Mouse (Mus musculus): Measurements from ENCODE around the gene Tie1. TPM values are rescaled to one million over a fixed set of nuclear protein-coding genes. Genes with fewer than 3 reads are reported as not detected.

Gene Tie1
- polyA plus RNA-seq, 1 experiment from 2014 or later = 69.4 TPM

Other genes starting within 250 kb of the Tie1 start
- gene Ptprf, start 198.7 kb downstream of the Tie1 start, polyA plus RNA-seq (2016; fragmentation: Nextera tagmentation; extraction: Ambion mirVana) = 38.1 and 43.5 TPM in 2 replicates
- gene Szt2, start 80.8 kb downstream of the Tie1 start, polyA plus RNA-seq (2016; fragmentation: Nextera tagmentation; extraction: Ambion mirVana) = 6.7 and 8.5 TPM in 2 replicates
- gene Med8, start 80.7 kb downstream of the Tie1 start, polyA plus RNA-seq (2016; fragmentation: Nextera tagmentation; extraction: Ambion mirVana) = 79.7 and 81.3 TPM in 2 replicates
- gene Elovl1, start 62.0 kb downstream of the Tie1 start, polyA plus RNA-seq (2016; fragmentation: Nextera tagmentation; extraction: Ambion mirVana) = 52.2 and 57.1 TPM in 2 replicates
- gene Cdc20, start 52.7 kb downstream of the Tie1 start, polyA plus RNA-seq (2016; fragmentation: Nextera tagmentation; extraction: Ambion mirVana) = 157 and 163 TPM in 2 replicates
- gene Mpl, start 32.5 kb downstream of the Tie1 start, polyA plus RNA-seq (2016; fragmentation: Nextera tagmentation; extraction: Ambion mirVana) = 2.9 and 3.9 TPM in 2 replicates
- gene 2610528J11Rik, start 36.9 kb upstream of the Tie1 start, polyA plus RNA-seq (2016; fragmentation: Nextera tagmentation; extraction: Ambion mirVana) = 0.27 and 0.31 TPM in 2 replicates
- gene Tmem125, start 54.0 kb upstream of the Tie1 start, polyA plus RNA-seq (2016; fragmentation: Nextera tagmentation; extraction: Ambion mirVana) = 0.18 and 0.23 TPM in 2 replicates
- gene Cfap57, start 130.7 kb upstream of the Tie1 start, polyA plus RNA-seq (2016; fragmentation: Nextera tagmentation; extraction: Ambion mirVana) = 0.76 and 0.80 TPM in 2 replicates
- gene Ebna1bp2, start 130.7 kb upstream of the Tie1 start, polyA plus RNA-seq (2016; fragmentation: Nextera tagmentation; extraction: Ambion mirVana) = 96.7 and 103 TPM in 2 replicates
- gene Olfr62, start 168.9 kb upstream of the Tie1 start, polyA plus RNA-seq (2016; fragmentation: Nextera tagmentation; extraction: Ambion mirVana) = not detected in 2 replicates
- not detected in 2 replicates for gene Olfr1342, start 202.7 kb upstream of the Tie1 start, polyA plus RNA-seq (2016; fragmentation: Nextera tagmentation; extraction: Ambion mirVana)
- not detected in 2 replicates for gene Olfr1341, start 213.5 kb upstream of the Tie1 start, polyA plus RNA-seq (2016; fragmentation: Nextera tagmentation; extraction: Ambion mirVana)
- gene Olfr1340, start 230.1 kb upstream of the Tie1 start, polyA plus RNA-seq (2016; fragmentation: Nextera tagmentation; extraction: Ambion mirVana) = not detected in 2 replicates
- not detected in 2 replicates for gene Olfr1339, start 242.1 kb upstream of the Tie1 start, polyA plus RNA-seq (2016; fragmentation: Nextera tagmentation; extraction: Ambion mirVana)

All from heart, embryonic 12.5 days (tissue).